Mouse (Mus musculus) forebrain, embryonic 15.5 days (tissue): ENCODE results near the gene Ccdc84. TPM values are rescaled to one million over a fixed set of nuclear protein-coding genes. Genes with fewer than 3 reads are reported as not detected.
"Not testable (repeated sequence)": the region's sequence is repeated elsewhere in the genome, so short reads cannot be mapped to it uniquely, and the experiment has no call there.

ENCODE experiments used
- ATAC-seq: fragments of 200-750 bp; cut with Nextera tagmentation; replicated peaks from 2 replicates; pipeline ENCODE4 v1.8.0; 2017; ENCODE audit warnings: mild to moderate bottlenecking, moderate TSS enrichment, moderate library complexity
- H3K27ac ChIP-seq: fragments of 300-500 bp; sonication (generic); replicated peaks from 2 replicates; pipeline ENCODE4 v1.5.1; 2015; ENCODE audit warnings: mild to moderate bottlenecking, inconsistent platforms
- H3K27me3 ChIP-seq: fragments of 300-500 bp; sonication (generic); 2 replicates; pipeline ENCODE4 v1.6.1; 2015; ENCODE audit warnings: inconsistent platforms
- H3K36me3 ChIP-seq: fragments of 300-500 bp; sonication (generic); 2 replicates; pipeline ENCODE4 v1.6.1; 2015; ENCODE audit warnings: mild to moderate bottlenecking, inconsistent platforms
- H3K4me1 ChIP-seq: fragments of 300-500 bp; sonication (generic); 2 replicates; pipeline ENCODE4 v1.6.1; 2015; ENCODE audit warnings: inconsistent platforms
- H3K4me2 ChIP-seq: fragments of 300-500 bp; sonication (generic); replicated peaks from 2 replicates; pipeline ENCODE4 v1.6.1; 2015; ENCODE audit warnings: mild to moderate bottlenecking, inconsistent platforms
- H3K4me3 ChIP-seq: fragments of 300-500 bp; sonication (generic); 2 replicates; pipeline ENCODE4 v1.5.1; 2015; ENCODE audit warnings: mild to moderate bottlenecking, inconsistent platforms
- H3K9ac ChIP-seq: fragments of 300-500 bp; sonication (generic); replicated peaks from 2 replicates; pipeline ENCODE4 v1.6.1; 2015; ENCODE audit warnings: mild to moderate bottlenecking, inconsistent platforms
- H3K9me3 ChIP-seq: fragments of 300-500 bp; sonication (generic); 2 replicates; pipeline ENCODE4 v1.6.1; 2016; ENCODE audit warnings: inconsistent platforms
- WGBS: fragments of 180-500 bp; shearing (Covaris S2); methylation state at CpG from one replicate; pipeline ENCODE4 v1.1.7; 2015; ENCODE audit warnings: mixed read lengths; 5-methylcytosine and 5-hydroxymethylcytosine counted together
- polyA plus RNA-seq: library from polyadenylated mRNA; unstranded; fragments of >200 nt; fragmentation: Nextera tagmentation; extraction: Ambion mirVana; gene quantifications from 2 replicates; pipeline ENCODE4 v1.2.1, GENCODE M21; 2015

Ccdc84 gene
- polyA plus RNA-seq: 34.6 and 35.1 TPM in 2 replicates

GRCm38 (mm10) chr9:44418519-44419385 lies at the start of gene Ccdc84:
Ccdc84 (minus strand) TSS chr9:44418569.
- H3K9me3 ChIP-seq: no peaks in the 10 kb centered on the region
- ATAC-seq: no peak
- peak within 1 kb of the TSS; percentile 65 for H3K4me3 ChIP-seq
- no peaks in the 10 kb centered on the region for H3K27me3 ChIP-seq
- H3K4me1 ChIP-seq: peaks cover 12% of the 10 kb centered on the region
- peak within 1 kb of the TSS; percentile 74 for H3K9ac ChIP-seq
- WGBS: 75% methylated on average over 14 of the region's 14 CpGs
- peak within 1 kb of the TSS; percentile 74 for H3K4me2 ChIP-seq
- peaks cover 6% of the 10 kb centered on the region; the same call in 1 of the 2 replicates for H3K36me3 ChIP-seq
- H3K27ac ChIP-seq: peak within 1 kb of the TSS; percentile 87

- Histone ChIP-seq H3K4me1 (peaks cover 16% of the 10 kb centered on the region), H3K27me3 (no peaks in the 10 kb centered on the region), H3K9ac (no peak overlapping the region), H3K27ac (no peak overlapping the region), H3K4me3 (no peak overlapping the region), H3K36me3 (no peaks in the 10 kb centered on the region), H3K9me3 (no peaks in the 10 kb centered on the region), H3K4me2 (no peak overlapping the region)
- WGBS: 87% methylated on average over 5 of the region's 5 CpGs
- no peak for ATAC-seq
Observed at GRCm38 (mm10) chr9:44461950-44462349, 43.6 kb upstream of the Ccdc84 start.

GRCm38 (mm10) chr9:44457035-44457742 lies 38.8 kb upstream of the Ccdc84 start:
- WGBS: 1% methylated on average over 11 of the region's 11 CpGs
- no peaks in the 10 kb centered on the region for H3K9me3 ChIP-seq
- H3K4me2 ChIP-seq: peak overlapping the region; percentile 39
- H3K27ac ChIP-seq: peak overlapping the region; percentile 95
- H3K27me3 ChIP-seq: 0 out of 2 replicates have a peak, but pooled peaks cover 4% of the 10 kb centered on the region
- peaks cover 39% of the 10 kb centered on the region for H3K4me1 ChIP-seq
- peak overlapping the region; percentile 23 for H3K4me3 ChIP-seq
- H3K9ac ChIP-seq: peak overlapping the region; percentile 34; the same call in 1 of the 2 replicates
- ATAC-seq: peak; percentile 97
- no peaks in the 10 kb centered on the region for H3K36me3 ChIP-seq

GRCm38 (mm10) chr9:44454891-44455220 lies 36.5 kb upstream of the Ccdc84 start, which contains the start of gene Upk2:
Upk2 (minus strand) TSS chr9:44454976.
- whole genome bisulfite sequencing: 25% methylated on average over 4 of the region's 4 CpGs
- Histone ChIP-seq H3K27me3 (0 out of 2 replicates have a peak, but pooled peaks cover 4% of the 10 kb centered on the region), H3K9ac (no peak within 1 kb of the TSS), H3K4me2 (no peak within 1 kb of the TSS), H3K36me3 (no peaks in the 10 kb centered on the region), H3K4me3 (no peak within 1 kb of the TSS), H3K9me3 (no peaks in the 10 kb centered on the region), H3K27ac (0 out of 2 replicates have a peak within 1 kb of the TSS, but pooled peaks have one; percentile 95), H3K4me1 (peaks cover 39% of the 10 kb centered on the region)
- ATAC-seq: no peak

GRCm38 (mm10) chr9:44454132-44454890 lies 35.9 kb upstream of the Ccdc84 start:
- Histone ChIP-seq H3K27ac (no peak overlapping the region), H3K9me3 (no peaks in the 10 kb centered on the region), H3K4me1 (peaks cover 39% of the 10 kb centered on the region), H3K4me3 (no peak overlapping the region), H3K27me3 (0 out of 2 replicates have a peak, but pooled peaks cover 4% of the 10 kb centered on the region), H3K4me2 (no peak overlapping the region), H3K9ac (no peak overlapping the region), H3K36me3 (no peaks in the 10 kb centered on the region)
- peak; percentile 73 for ATAC-seq
- 10% methylated on average over 14 of the region's 14 CpGs for WGBS

- H3K4me3 ChIP-seq: no peak overlapping the region
- no peak overlapping the region for H3K27ac ChIP-seq
- no peak overlapping the region for H3K9ac ChIP-seq
- 0 out of 2 replicates have a peak, but pooled peaks cover 4% of the 10 kb centered on the region for H3K27me3 ChIP-seq
- ATAC-seq: no peak
- H3K4me2 ChIP-seq: no peak overlapping the region
- H3K36me3 ChIP-seq: no peaks in the 10 kb centered on the region
- H3K4me1 ChIP-seq: peaks cover 9% of the 10 kb centered on the region; the same call in 1 of the 2 replicates
- no peaks in the 10 kb centered on the region for H3K9me3 ChIP-seq
Observed at GRCm38 (mm10) chr9:44450387-44450786, 32.0 kb upstream of the Ccdc84 start.

GRCm38 (mm10) chr9:44444402-44445025 lies 26.1 kb upstream of the Ccdc84 start:
- H3K4me2 ChIP-seq, H3K9ac ChIP-seq, H3K4me3 ChIP-seq, H3K27me3 ChIP-seq, H3K27ac ChIP-seq, H3K4me1 ChIP-seq, ATAC-seq, H3K36me3 ChIP-seq, H3K9me3 ChIP-seq: not testable (repeated sequence)
- 87% methylated on average over 7 of the region's 7 CpGs for WGBS

- H3K27me3 ChIP-seq: no peaks in the 10 kb centered on the region
- H3K9ac ChIP-seq: no peak within 1 kb of the TSS
- H3K4me1 ChIP-seq: no peaks in the 10 kb centered on the region
- H3K4me3 ChIP-seq: no peak within 1 kb of the TSS
- H3K4me2 ChIP-seq: no peak within 1 kb of the TSS
- H3K36me3 ChIP-seq: no peaks in the 10 kb centered on the region
- no peak within 1 kb of the TSS for H3K27ac ChIP-seq
- WGBS: 87% methylated on average over 19 of the region's 19 CpGs
- no peak for ATAC-seq
- no peaks in the 10 kb centered on the region for H3K9me3 ChIP-seq
Observed at GRCm38 (mm10) chr9:44440961-44441360, 22.6 kb upstream of the Ccdc84 start, which contains the start of gene Foxr1. Foxr1 (minus strand) TSS chr9:44441136.

GRCm38 (mm10) chr9:44435747-44436146 lies 17.4 kb upstream of the Ccdc84 start:
- no peaks in the 10 kb centered on the region for H3K4me1 ChIP-seq
- no peak overlapping the region for H3K27ac ChIP-seq
- no peaks in the 10 kb centered on the region for H3K36me3 ChIP-seq
- no peak for ATAC-seq
- no peaks in the 10 kb centered on the region for H3K27me3 ChIP-seq
- H3K9me3 ChIP-seq: no peaks in the 10 kb centered on the region
- H3K4me2 ChIP-seq: no peak overlapping the region
- H3K9ac ChIP-seq: no peak overlapping the region
- 89% methylated on average over 6 of the region's 6 CpGs for WGBS
- H3K4me3 ChIP-seq: no peak overlapping the region

GRCm38 (mm10) chr9:44432577-44433185 lies 14.3 kb upstream of the Ccdc84 start:
- Histone ChIP-seq H3K4me3 (no peak overlapping the region), H3K27ac (no peak overlapping the region)
- no peak for ATAC-seq

GRCm38 (mm10) chr9:44423576-44423975 lies 5.2 kb upstream of the Ccdc84 start:
- ATAC-seq: no peak
- Histone ChIP-seq H3K4me3 (no peak overlapping the region), H3K9me3 (no peaks in the 10 kb centered on the region), H3K27ac (no peak overlapping the region), H3K36me3 (no peaks in the 10 kb centered on the region), H3K27me3 (no peaks in the 10 kb centered on the region), H3K4me1 (no peaks in the 10 kb centered on the region), H3K9ac (no peak overlapping the region), H3K4me2 (no peak overlapping the region)
- WGBS: 86% methylated on average over 4 of the region's 4 CpGs

More at GRCm38 (mm10) chr9:44432577-44433185, 14.3 kb upstream of the Ccdc84 start:
- WGBS: 65% methylated on average over 5 of the region's 5 CpGs
- Histone ChIP-seq H3K4me1 (no peaks in the 10 kb centered on the region), H3K27me3 (no peaks in the 10 kb centered on the region), H3K9ac (no peak overlapping the region), H3K4me2 (no peak overlapping the region), H3K9me3 (no peaks in the 10 kb centered on the region), H3K36me3 (no peaks in the 10 kb centered on the region)
